Mouse (Mus musculus) splenic B cell, adult 2 months (primary cell): ENCODE measurements at regions not wholly inside any gene's neighbourhood (a gene's known extent, or its start where the extent isn't known, plus 50 kb on each side); places are given as distances from the start of the nearest gene placed in this dataset.
A peak's percentile ranks its signal among the peaks of the same experiment; 100 is the strongest.

Source experiments
- DNase-seq: peaks from one replicate; pipeline ENCODE4 v3.0.0-alpha.2; 2011; ENCODE audit warnings: low read depth, low spot score
- H3K27me3 ChIP-seq: 2 replicates; pipeline ENCODE4 v1.6.1; 2012; ENCODE audit warnings: mild to moderate bottlenecking, low read length, moderate library complexity, mixed read lengths; ENCODE audit not compliant: control insufficient read depth, poor library complexity, insufficient read depth, severe bottlenecking
- H3K36me3 ChIP-seq: 2 replicates; pipeline ENCODE4 v1.6.1; 2012; ENCODE audit warnings: mild to moderate bottlenecking, low read length, moderate library complexity, mixed read lengths; ENCODE audit not compliant: control insufficient read depth, poor library complexity, insufficient read depth, severe bottlenecking

DNA sequence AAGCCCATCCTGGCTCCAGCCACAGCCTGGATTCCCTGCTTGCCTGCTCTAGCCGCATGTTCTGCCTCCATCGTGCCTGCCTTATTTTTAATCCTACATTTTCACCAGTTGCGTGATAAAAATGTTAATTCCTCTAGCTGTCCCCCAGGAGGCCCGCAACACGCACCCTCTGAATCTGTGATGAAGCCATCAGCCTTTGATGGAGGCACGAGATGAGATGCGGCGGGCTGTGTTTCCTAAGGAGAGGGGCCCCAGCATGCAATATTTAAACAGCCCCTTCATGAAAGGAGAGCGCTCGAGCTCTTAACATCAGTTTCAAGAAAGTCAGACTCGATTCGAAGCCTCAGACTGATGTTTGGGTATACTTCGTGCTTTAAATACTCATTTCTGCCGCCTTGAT lies 76.3 kb downstream of the Nptx2 start:
- no peaks in the 10 kb centered on the region for H3K36me3 ChIP-seq
- DNase-seq = no peak
- no peaks in the 10 kb centered on the region for H3K27me3 ChIP-seq

DNA sequence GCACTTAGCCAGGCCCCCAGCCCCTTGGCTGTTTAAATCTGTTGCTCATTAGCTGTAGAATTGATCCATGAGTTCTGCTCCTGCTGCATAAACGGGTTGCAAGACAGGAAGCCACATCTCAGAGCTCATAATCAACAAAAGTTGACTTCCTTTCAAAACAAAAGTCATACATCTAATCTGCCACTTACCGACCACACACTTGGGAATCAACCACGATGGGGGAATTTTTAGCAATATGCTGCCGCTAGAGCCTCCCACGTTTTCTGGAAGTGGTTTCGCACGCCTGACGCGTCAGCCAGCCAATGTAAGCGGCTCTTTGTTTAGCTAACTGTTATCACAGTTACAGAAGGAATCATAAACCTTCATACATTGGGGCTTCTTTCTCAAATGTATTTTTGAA lies 77.7 kb downstream of the Nptx2 start:
- no peak for DNase-seq
- Histone ChIP-seq H3K36me3 (no peaks in the 10 kb centered on the region), H3K27me3 (no peaks in the 10 kb centered on the region)

- DNase-seq = no peak
- H3K36me3 ChIP-seq = no peaks in the 10 kb centered on the region
- no peaks in the 10 kb centered on the region for H3K27me3 ChIP-seq
Measured at GRCm38 (mm10) chr5:144632295-144632694, 86.6 kb downstream of the Nptx2 start.

- Histone ChIP-seq H3K27me3 (no peaks in the 10 kb centered on the region), H3K36me3 (no peaks in the 10 kb centered on the region)
- DNase-seq = peak; percentile 2
Measured at GRCm38 (mm10) chr5:144638631-144639030, 92.9 kb downstream of the Nptx2 start.

GRCm38 (mm10) chr5:144639639-144640038 lies 93.9 kb downstream of the Nptx2 start:
- H3K36me3 ChIP-seq = no peaks in the 10 kb centered on the region
- no peaks in the 10 kb centered on the region for H3K27me3 ChIP-seq
- DNase-seq = no peak

GRCm38 (mm10) chr5:144642766-144643165 lies 97.1 kb downstream of the Nptx2 start:
- no peak for DNase-seq

DNA sequence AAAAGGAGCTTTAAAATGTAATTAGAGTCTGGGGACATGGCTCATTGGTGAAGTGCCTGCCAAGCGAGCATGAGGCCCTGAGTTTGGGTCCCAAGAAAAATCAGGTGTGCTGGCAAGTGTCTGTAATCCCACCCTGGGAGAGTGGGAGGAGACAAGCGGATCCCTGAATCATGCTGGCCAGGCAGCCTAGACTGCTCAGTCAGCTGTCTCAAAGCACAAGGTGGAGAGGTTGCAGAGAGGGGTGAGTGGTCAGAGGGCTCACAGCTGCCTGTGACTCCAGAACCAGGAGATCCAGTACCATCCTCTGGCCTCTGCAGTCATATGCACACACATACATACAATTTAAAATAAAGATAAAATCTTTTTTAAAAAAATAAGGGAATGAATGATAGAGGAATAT lies 97.7 kb downstream of the Nptx2 start:
- no peak for DNase-seq
- Histone ChIP-seq H3K36me3 (no peaks in the 10 kb centered on the region), H3K27me3 (no peaks in the 10 kb centered on the region)

More at GRCm38 (mm10) chr5:144642766-144643165, 97.1 kb downstream of the Nptx2 start:
- H3K36me3 ChIP-seq = no peaks in the 10 kb centered on the region
- H3K27me3 ChIP-seq = no peaks in the 10 kb centered on the region

- DNase-seq = no peak
- Histone ChIP-seq H3K27me3 (no peaks in the 10 kb centered on the region), H3K36me3 (no peaks in the 10 kb centered on the region)
Measured at GRCm38 (mm10) chr5:144645367-144645766, 99.7 kb downstream of the Nptx2 start.

GRCm38 (mm10) chr5:144647311-144648104 lies 101.8 kb downstream of the Nptx2 start:
- DNase-seq = no peak
- no peaks in the 10 kb centered on the region for H3K36me3 ChIP-seq

DNA sequence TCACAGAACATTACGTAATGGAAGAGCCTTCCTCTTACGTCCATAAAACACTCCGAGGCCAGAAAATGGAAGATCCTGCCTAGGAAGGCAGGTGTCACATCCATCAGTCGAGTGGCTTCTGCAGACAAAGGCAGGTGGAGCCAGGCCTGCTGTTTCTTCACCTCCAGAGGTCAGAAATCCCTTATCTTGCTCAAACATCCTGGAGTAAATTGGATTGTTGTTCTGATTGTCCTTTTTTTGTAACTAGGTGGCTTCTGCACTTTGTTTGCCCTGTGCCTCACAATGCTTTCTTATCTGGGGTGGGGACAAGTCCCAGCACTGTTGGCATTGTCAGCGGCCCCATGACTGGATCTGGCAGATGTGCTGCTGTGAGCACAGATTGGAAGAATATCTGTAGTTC lies 106.5 kb downstream of the Nptx2 start:
- H3K27me3 ChIP-seq = no peaks in the 10 kb centered on the region
- no peak for DNase-seq
- H3K36me3 ChIP-seq = no peaks in the 10 kb centered on the region

More at GRCm38 (mm10) chr5:144647311-144648104, 101.8 kb downstream of the Nptx2 start:
- H3K27me3 ChIP-seq = no peaks in the 10 kb centered on the region

- Histone ChIP-seq H3K36me3 (no peaks in the 10 kb centered on the region), H3K27me3 (no peaks in the 10 kb centered on the region)
- no peak for DNase-seq
Measured at GRCm38 (mm10) chr5:144662031-144662430, 99.6 kb downstream of the Tmem130 start.

GRCm38 (mm10) chr5:144663981-144664380 lies 97.6 kb downstream of the Tmem130 start:
- DNase-seq = no peak
- Histone ChIP-seq H3K27me3 (no peaks in the 10 kb centered on the region), H3K36me3 (no peaks in the 10 kb centered on the region)

GRCm38 (mm10) chr5:144664571-144665295 lies 96.9 kb downstream of the Tmem130 start:
- Histone ChIP-seq H3K36me3 (no peaks in the 10 kb centered on the region), H3K27me3 (no peaks in the 10 kb centered on the region)
- no peak for DNase-seq

DNA sequence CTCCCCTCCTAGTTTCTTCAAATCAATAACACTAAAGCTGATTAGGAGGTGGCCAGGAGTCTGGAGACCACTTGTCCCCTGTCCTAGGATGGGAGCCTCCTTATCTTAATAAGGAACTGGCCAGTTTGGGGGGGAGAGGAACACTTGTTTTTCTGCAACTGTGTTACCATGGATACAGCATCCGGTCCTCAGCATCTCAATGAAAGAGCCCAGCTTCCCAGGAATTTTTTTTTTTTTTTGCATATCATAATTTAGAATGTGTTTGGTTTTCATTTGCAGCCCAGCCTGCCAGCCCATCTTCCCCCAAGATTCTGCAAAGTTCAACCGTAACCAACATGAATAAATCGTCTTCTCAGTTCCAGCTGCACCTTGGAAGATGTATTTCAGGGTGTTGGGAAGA lies 93.6 kb downstream of the Tmem130 start:
- Histone ChIP-seq H3K27me3 (no peaks in the 10 kb centered on the region), H3K36me3 (no peaks in the 10 kb centered on the region)
- no peak for DNase-seq
